Mouse (Mus musculus) cerebellum, postnatal 4 days (tissue): Measurements from ENCODE around the gene Chpf2.
A peak's percentile ranks its signal among the peaks of the same experiment; 100 is the strongest.

ENCODE experiments used
- DNase-seq, 2 experiments: peaks; one replicate each; pipeline ENCODE4 v3.0.0; 2022; ENCODE audit warnings: low spot score in 2 of 2, mixed read lengths in 1 of 2

Chpf2 gene

DNA sequence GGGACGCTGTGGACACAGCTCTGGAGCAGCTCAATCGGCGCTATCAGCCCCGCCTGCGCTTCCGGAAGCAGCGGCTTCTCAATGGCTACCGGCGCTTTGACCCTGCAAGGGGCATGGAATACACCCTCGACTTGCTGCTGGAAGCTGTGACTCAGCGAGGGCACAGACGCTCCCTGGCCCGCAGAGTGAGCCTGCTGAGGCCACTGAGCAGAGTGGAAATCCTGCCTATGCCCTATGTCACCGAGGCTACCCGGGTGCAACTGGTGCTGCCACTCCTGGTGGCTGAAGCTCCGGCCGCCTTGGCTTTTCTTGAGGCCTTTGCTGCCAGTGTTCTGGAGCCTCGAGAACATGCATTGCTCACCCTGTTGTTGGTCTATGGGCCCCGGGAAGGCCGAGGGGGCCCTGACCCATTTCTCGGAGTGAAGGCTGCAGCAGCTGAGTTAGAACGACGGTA, 4.8 kb downstream of the Chpf2 start:
- peak in 1 of 2 experiments; percentile 16 for DNase-seq

DNA sequence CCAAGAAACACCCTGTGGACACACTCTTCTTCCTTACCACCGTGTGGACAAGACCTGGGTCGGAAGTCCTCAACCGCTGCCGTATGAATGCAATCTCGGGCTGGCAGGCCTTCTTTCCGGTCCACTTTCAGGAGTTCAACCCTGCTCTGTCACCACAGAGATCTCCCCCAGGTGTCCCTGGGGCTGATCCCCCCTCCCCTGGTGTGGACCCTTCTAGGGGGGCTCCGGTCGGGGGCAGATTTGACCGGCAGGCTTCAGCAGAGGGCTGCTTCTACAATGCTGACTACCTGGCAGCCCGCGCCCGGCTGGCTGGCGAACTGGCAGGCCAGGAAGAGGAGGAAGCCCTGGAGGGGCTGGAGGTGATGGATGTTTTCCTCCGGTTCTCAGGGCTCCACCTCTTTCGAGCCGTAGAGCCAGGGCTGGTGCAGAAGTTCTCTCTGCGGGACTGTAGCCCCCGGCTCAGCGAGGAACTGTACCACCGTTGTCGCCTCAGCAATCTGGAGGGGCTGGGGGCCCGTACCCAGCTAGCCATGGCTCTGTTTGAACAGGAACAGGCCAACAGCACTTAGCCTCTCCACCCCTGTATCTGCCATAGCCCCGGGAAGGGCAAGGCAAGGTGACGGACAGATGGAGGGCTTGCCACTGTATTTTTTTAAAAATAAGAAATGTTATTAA, 5.4 kb downstream of the Chpf2 start:
- DNase-seq: peak in 1 of 2 experiments; percentile 9

DNA sequence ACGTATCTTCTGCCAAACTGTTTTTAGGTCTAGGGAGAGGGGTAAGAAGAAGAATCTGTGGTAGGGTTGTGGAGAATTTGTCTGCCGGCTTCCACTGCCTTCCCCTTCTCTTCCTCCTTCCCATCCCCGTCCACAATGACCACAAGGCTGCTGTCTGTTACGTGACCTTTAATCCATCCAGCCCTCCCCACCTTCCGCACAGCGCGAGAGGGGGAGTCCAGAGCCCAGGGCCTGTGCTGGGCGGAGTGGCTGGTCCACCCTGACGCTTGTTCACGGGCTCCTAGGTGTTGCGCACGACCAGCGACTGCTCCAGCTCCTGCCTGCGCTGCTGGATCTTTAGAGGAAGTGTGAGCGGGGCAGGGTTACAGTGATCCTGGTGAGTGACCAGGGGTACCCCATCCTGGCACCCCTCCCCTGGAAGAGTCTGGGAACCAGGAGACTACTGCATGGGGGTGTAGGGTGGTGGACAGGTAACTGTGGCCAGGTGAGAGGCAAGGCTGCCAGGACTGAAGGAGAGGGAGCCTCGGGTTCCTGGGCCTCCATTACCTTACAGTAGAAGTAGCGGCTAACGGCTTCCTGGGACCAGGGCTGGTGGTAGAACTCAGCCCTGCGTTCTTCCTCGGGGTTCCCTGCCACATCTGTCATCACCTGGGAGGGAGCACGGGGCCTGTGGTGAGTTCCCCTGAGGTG, 6.1 kb downstream of the Chpf2 start:
- no peak for DNase-seq

DNA sequence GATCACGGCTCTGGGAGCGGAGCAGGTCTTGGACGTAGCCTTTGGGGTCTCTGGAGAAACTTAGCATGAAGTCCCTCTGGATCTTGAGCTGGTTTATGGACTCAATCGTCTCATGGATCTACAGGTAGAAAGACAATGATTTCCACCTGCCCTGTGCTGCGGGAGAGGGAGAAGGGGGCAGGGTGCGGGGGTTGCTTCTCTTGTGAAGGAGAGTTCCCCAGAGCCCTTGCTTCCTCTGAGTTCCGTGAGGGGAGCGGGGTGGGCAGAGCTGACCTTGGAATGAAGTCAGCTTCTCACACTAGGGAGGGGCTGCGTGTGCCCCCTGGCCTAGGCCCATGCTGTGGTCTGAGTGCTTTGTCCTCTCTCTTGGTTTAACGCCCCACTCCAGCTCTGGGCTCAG, 6.7 kb downstream of the Chpf2 start:
- no peak for DNase-seq

DNA sequence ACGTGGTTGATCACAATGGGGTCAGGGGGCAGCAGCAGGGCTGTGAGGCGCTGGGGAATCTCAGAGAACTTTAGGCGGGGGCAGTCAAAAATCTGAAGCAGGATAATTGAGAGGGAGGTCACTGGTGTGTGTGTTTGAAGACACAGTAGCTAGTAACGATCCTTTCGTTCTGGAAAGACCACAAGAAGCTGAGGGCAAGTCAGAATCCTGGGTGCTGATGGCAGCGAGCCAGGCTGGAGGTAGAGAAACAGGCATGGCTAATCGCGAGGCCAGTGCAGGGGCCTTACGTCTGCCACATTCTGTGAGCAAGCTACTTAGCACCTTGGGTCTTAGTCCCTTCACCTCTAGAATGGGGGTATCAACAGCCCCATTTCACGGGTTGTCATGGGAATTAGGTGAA, 7.4 kb downstream of the Chpf2 start:
- no peak for DNase-seq

DNA sequence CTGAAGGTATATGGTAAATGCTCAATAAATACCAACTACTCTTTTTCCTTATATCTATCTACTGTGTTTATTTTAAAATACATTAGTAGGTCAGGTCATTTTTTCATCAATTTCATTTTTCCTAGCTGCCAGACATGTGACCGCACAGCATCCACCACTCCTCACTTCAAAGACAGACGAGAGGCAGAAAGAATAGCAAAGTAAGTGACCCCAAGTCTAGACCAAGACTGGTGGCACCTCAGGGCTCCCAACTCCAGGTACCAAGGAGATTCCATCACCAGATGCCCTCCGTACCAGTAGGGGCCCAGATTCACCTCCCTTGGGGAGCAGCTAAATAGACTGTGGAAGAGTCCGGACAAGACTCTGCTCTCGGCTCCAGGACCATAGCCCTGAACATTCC, 7.8 kb downstream of the Chpf2 start:
- DNase-seq: no peak

DNA sequence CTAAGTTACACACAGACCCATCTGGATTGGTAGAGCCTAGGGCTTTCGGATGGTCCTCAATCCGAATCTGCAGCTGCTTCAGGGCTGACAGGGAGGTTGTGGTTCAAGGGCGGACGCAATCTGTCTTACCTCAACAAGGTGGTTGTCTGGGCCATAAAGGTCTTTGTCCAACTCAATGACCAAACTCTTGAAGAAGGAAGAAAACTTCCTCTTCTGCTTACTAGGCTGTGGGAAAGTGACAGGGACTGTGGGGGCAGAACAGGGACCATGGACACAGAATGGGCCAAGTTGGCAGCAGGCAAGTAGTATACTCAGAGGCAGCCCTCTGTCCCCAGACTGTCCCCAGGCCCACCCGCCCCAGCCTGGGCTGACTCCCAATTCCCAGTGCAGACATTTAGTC, 8.7 kb downstream of the Chpf2 start:
- no peak for DNase-seq

DNA sequence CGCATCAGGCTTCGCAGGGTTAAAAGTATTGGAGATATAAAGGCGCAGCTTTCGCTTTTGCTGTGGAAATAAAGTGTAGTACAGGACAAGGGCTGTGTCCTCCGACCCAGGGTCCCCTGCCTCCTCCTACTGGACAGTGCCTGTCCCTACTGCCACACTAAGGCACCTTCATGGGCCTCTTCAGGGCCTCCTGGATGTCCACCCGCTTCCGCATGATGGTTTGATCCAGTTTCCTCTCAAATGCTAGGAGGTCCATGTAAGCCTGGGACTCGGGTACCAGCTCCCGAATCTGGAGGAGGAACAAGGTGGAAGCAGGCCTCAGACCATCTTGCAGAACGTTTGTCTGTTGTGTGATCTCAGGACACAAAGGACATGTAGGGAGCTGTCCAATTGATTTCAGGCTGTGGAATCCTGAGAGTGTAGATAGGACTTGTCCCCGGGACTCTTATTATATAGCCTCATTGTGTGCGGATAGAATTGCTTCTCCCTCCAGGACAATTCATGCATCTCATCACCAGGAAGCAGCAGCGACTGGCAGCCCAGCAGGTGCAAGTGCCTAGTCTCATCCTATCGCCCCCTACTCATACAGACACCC, 9.3 kb downstream of the Chpf2 start:
- no peak for DNase-seq

DNA sequence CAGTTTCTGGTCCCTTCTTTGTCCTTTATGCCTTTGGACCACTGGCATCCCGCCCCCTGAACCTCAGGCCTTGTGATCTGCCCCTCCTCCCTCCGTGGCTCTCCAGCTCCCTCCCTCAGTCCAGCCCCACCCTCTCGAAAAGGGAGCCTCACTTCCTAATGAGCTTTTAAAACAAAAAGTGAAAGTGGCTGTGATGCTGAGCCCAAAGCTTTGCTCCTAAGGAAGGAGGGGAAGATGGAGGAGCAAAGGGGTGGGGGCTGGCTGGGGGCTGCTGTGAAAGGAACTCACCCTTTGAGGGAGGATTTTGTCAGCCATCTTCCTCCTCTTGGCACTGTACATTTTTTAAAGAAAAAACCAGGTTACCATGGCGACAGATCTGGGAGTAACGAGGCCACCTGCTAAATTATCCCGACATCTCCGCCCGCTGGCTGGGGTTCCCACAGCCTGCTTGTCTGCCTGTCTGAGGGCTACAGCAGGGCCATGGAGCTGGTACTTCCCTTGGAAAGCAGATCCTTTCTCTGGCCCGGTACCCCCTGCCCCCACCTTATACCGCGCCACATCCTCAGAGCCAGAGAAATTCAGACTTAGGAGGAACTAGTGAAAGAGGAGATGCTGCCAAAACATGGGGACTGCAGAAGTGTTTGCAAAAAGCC, 10.1 kb downstream of the Chpf2 start:
- DNase-seq: peak in 1 of 2 experiments; percentile 50

DNA sequence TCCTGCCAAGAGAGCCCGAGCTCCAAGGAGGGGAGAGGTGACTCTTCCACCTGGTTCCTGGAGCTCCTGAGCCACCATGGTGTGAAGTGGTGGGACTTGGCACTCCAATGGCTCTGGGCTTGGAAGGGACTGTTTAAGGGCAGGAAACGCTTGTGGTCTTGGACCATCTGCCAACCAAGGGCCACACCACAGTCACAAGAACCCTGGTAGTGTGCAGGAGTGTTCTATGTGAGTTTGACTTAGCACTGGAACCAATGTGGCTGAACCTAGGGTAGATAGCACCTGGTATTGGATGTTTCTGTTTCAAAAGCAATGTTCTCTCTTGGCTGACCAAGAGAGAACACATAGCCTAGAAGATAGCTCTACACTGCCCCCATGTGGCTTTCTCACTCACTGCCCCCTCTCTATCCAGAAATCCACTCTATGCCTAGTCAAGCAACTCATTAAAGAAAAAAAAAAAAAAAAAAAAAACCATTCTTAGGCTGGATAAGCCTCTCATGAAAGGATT, 10.7 kb downstream of the Chpf2 start:
- DNase-seq: peak; percentile 63 to 79

DNA sequence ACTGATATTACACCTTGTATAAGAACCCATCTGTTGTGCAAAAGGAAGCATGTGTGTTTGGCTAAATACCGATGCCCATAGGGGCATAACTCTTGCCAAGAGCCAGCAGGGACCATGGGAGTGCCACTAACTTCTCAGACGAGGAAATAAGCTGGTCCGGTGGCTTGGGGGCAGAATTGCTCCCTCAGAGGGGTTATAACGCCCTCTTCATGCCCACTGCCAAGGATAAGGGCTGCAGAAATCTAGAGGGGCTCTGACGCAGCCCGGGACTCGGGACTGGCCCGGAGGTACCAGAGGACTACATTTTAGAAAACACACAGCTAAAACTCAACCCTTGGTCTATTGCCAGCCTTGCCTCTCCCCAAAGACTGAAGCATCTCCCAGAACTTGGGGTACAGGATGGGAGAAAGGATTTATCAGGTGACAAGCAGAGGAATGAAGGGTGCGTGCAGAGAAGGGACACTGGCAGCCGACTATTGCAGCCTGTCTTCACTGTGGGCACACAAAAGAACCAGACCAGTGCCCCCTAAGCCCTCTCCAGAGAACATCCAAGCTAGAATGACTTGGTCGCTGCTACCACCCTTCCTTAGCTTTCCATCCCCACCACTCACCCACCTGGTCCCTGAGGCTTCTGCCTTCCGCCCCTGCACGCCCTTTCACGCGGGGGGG, 11.5 kb downstream of the Chpf2 start:
- DNase-seq: no peak

DNA sequence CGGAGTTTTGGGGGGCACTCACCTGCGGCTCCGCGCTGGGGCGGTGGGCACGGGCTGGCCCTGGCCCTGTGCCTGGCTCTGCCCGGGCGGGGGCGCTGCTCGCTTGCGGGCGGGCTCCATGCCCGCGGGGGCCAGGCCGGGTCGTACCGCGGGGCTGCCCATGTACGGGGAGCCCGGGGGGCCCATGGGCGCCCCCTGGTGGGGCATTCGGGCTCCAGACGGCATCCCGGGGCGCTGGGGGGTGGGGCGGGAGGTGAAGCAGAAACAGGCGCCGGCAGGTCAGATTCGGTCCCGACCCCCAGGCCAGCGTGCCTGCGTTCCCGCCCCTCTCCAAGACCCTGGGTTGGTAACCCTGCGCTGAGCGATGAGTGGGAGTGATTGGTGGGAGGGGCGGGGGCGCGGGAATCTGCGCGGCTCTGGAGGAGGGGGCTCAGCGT, 12.0 kb downstream of the Chpf2 start:
- DNase-seq: peak; percentile 56 to 71

DNA sequence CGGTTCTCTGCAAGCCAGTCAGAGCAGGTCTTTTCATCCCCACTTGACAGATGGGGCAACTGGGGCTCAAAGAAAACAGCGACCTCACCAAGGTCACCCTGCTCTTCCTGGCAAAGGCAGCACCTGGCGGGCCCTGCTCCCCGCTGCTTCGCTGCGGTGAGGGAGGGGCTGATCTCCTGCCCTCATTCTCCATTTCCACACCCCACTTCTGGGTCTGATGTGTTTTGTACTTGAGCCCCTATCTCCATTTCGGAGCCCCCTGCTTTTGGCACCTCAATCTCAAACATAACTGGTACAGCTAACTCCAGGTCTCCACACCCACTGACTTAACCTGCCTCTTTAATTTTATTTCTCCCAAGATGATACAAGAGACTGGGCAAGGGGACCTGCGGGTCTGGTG, 12.6 kb downstream of the Chpf2 start:
- DNase-seq: no peak

DNA sequence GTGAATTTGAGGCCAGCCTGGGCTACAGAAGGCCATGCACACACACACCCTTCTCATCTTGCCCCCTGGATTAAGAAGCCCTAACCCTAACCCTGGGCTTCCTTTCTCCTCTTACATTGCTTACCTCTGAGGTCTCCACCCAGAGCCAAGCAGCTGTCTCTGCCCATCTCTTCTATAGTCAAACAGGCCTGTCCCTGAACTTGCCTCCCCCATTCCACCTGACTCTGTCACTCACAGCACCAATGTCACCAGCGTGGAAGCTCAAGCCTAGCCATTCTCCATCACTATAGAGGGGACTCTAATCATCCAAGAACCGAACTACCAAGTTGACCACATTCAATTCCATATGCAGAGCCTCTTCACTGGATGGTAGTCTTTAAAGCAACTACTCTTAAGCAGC, 13.7 kb downstream of the Chpf2 start:
- DNase-seq: no peak

DNA sequence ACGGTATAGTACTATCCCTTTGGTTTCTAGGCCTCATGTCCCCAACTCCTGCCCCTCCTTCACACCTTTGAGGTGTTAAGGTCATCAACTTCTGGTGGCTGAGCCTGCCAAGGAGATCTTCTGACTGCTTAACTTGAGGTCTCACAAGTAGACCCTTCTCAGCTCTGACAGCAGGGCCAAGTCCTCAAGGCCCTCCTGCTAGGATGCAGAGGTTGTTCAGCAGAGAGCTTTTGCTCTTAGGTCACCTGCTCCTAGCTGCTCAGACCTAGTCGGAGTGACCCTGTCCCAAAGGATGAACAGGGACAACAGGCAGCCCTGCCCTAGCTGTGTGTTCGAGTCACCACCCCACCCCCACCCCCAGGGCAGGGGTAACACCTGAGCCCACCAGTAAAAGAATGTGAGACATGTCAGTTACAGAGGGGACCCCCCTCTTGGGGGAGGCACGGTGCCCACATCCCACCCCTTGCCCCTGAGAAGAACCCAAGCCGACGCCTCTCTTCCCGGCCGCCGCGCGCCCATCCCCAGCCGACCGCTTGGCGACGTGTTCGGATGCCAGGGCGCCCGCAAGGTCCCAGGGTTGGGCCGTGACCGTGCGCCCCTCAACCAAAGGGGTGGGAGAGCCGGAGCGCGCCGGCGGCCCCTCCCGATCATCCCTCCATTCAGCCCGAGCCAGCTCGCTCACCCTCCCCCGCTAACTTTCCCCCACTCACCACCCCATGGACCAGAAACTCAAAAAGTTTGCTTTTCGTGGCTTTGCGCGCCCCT, 14.7 kb downstream of the Chpf2 start:
- DNase-seq: no peak

DNA sequence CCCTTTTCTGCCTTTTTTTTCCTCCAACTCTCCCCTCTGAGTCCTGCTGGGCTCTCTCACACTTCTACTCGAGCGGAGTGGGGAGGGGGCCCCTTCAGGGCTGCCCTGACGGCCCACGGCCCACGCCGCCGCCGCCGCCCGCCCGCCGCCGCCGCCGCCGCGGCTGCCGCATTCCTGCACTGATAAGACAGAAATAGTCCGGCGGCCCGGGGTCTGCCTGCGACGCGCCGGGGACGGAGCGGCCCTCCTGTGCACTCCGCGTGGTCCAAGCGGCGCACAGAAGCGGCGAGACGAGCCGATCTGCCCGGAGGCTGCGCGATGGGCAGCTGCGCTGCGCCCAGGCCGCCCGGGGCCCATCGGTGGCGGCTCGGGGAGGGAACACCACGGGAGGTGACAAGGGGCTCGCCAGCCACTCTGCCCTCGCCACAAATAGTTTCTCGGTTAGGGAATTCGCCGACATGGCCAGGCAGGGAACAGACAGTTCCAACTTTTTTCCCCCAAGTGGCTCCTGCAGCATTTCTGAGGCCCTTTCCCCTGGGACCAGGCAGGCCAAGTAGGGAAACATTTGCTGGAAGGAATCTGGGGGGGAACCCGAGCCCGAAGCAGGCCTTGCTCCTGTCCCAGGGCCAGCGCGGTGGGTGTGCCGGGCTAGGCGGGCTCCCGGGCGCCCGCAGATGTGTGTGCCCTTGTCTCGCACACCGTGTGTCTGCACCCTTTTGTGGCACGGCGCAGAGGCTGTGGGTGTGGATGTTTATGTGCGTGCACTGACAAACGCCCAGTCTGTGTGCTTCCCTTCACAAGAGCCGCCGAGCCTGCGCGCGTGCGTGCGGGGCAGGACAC, 15.6 kb downstream of the Chpf2 start:
- peak in 1 of 2 experiments; percentile 71 for DNase-seq

DNA sequence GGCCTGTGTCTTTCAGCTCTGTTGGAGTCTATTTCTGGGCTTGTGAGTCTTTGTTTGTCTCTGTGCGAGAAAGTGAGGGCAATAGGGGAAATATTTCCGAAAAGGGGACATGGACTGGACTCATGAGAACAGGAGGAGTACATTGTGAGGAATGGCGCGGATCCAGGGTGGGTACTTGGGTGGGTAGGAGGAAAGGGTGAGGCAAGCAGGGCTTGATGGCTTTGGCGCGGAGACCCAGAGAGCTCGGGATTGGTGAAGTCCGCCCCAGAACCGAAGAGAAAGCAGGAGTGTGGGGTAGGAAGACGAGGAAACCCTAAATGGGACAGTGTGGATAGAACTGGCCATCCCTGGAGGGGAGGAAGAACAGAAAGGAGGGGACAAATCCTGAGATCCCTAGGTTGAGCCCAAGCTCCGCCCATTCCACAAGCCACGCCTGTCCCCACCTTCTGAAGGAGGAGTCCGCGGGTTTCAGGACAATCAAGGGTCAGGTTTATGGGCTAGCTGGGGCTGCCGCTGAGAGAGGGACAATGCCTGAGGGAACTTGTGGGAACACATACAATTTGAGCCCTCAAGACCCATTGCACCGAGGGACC, 16.3 kb downstream of the Chpf2 start:
- DNase-seq: peak in 1 of 2 experiments; percentile 20

DNA sequence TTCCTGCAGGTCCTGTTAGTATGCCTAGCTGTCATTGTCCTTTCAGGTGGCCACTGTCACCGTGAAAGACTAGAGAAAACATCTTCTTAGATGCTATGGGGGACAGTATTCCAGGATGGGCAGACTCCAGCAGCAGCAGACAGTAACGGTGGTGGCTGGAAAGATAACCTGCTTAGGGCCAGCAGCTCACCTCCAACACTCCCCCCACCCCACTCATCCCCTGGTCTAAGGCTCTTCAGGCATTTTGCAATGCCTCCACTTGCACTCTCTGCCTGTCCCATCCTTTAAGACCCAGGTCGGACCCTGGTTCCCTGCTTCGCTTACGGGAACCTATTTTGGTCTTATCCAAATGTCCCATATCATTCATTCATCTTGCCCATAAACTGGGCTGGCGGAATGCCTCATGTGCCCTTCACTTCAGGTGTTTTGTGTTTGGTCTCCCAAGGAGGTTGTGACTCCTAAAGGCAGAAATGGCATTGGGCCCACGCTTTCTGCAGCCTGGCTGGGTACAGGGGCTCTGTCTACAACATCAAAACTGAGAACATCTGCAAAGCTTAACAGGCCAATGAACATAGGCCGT, 17.0 kb downstream of the Chpf2 start:
- DNase-seq: peak in 1 of 2 experiments; percentile 17

DNA sequence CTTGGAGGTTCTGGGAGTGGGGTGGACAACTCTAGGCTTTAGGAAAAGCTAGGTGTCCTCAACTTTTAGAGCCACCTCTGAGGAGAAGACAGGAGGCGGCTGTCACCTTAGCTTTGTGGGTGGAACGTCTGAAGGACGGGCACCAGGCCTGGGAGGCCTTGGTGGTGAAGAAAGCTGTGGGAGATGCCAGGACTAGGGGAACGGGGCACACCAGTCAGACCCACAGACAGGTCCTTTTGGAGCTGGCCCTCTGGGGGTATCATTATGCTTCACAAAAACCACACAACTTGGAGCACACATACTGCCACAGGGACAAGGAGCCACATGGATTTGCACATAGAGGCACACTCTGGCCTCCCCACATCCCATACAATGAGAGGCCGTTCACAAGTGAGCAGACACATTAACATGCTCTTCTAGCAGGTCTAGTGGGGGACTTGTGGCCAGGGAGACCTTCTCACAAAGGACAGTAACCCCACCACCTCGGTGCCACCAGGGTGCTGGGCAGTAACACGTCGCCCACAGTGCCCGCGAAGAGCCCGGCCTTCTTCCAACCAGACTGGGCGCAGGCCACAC, 17.6 kb downstream of the Chpf2 start:
- DNase-seq: no peak
